Mouse (Mus musculus) thymus, adult 2 months (tissue): ENCODE measurements at regions not wholly inside any gene's neighbourhood (a gene's known extent, or its start where the extent isn't known, plus 50 kb on each side); places are given as distances from the start of the nearest gene placed in this dataset.

Experiments
- CTCF ChIP-seq: fragments of 200-500 bp; IDR thresholded peaks from 2 replicates; pipeline ENCODE4 v1.5.1; 2012; ENCODE audit warnings: mild to moderate bottlenecking, control low read depth, low read length, moderate library complexity, borderline replicate concordance; ENCODE audit not compliant: control insufficient read depth, poor library complexity, insufficient read depth; ENCODE audit errors: extremely low read depth
- POLR2A ChIP-seq: fragments of 200-500 bp; IDR thresholded peaks from 2 replicates; pipeline ENCODE4 v1.6.1; 2012; ENCODE audit warnings: mild to moderate bottlenecking, low read length, control low read depth, moderate library complexity; ENCODE audit not compliant: control insufficient read depth, poor library complexity, insufficient read depth; ENCODE audit errors: extremely low read depth

- no peak for TF ChIP-seq POLR2A
- TF ChIP-seq CTCF = no peak
Measured at GRCm38 (mm10) chr10:117896911-117897643, 51.2 kb upstream of the Rap1b start.
